Mouse (Mus musculus) heart, embryonic 11.5 days (tissue): Measurements from ENCODE around the gene Lins1. TPM values are rescaled to one million over a fixed set of nuclear protein-coding genes. Genes with fewer than 3 reads are reported as not detected.

Experiments used
- ATAC-seq: fragments of 200-750 bp; cut with Nextera tagmentation; replicated peaks from 2 replicates; pipeline ENCODE4 v1.8.0; 2017; ENCODE audit warnings: moderate library complexity; ENCODE audit not compliant: insufficient number of reproducible peaks, low FRiP score, low TSS enrichment
- H3K27ac ChIP-seq: fragments of 300-500 bp; sonication (generic); 2 replicates; pipeline ENCODE4 v1.5.1; 2014; ENCODE audit warnings: mild to moderate bottlenecking, low read depth, low read length
- H3K27me3 ChIP-seq: fragments of 300-500 bp; sonication (generic); 2 replicates; pipeline ENCODE4 v1.6.1; 2014; ENCODE audit warnings: mild to moderate bottlenecking, low read length, mixed read lengths; ENCODE audit not compliant: control insufficient read depth, insufficient read depth
- H3K36me3 ChIP-seq: fragments of 300-500 bp; sonication (generic); 2 replicates; pipeline ENCODE4 v1.6.1; 2014; ENCODE audit warnings: mild to moderate bottlenecking, low read length, moderate library complexity, mixed read lengths; ENCODE audit not compliant: control insufficient read depth, insufficient read depth
- H3K4me1 ChIP-seq: fragments of 300-500 bp; sonication (generic); 2 replicates; pipeline ENCODE4 v1.6.1; 2014; ENCODE audit warnings: low read length; ENCODE audit not compliant: control insufficient read depth, insufficient read depth
- H3K4me2 ChIP-seq: fragments of 300-500 bp; sonication (generic); 2 replicates; pipeline ENCODE4 v1.6.1; 2014; ENCODE audit warnings: mild to moderate bottlenecking, moderate library complexity
- H3K4me3 ChIP-seq: fragments of 300-500 bp; sonication (generic); 2 replicates; pipeline ENCODE4 v1.5.1; 2014; ENCODE audit warnings: low read depth, low read length
- H3K9ac ChIP-seq: fragments of 300-500 bp; sonication (generic); 2 replicates; pipeline ENCODE4 v1.6.1; 2014; ENCODE audit warnings: mild to moderate bottlenecking, low read depth, low read length, moderate library complexity
- H3K9me3 ChIP-seq: fragments of 300-500 bp; sonication (generic); replicated peaks from 2 replicates; pipeline ENCODE4 v1.6.1; 2016; ENCODE audit warnings: low read length; ENCODE audit not compliant: control insufficient read depth
- WGBS: fragments of 180-500 bp; shearing (Covaris S2); extraction: QIAGEN DNeasy Blood & Tissue Kit; methylation state at CpG from one replicate; pipeline ENCODE4 v1.1.7; 2014; ENCODE audit not compliant: insufficient replicate concordance; 5-methylcytosine and 5-hydroxymethylcytosine counted together
- polyA plus RNA-seq: library from polyadenylated mRNA; unstranded; fragments of >200 nt; fragmentation: Nextera tagmentation; extraction: Ambion mirVana; gene quantifications from 2 replicates; pipeline ENCODE4 v1.2.1, GENCODE M21; 2014

Gene Lins1
- polyA plus RNA-seq, 1 experiment from 2014 or later, result 10.8 TPM

GRCm38 (mm10) chr7:66661572-66661971, 28.1 kb upstream of the Lins1 start:
- no peak for ATAC-seq
- WGBS, result 10% methylated on average over 8 of the region's 8 CpGs

DNA sequence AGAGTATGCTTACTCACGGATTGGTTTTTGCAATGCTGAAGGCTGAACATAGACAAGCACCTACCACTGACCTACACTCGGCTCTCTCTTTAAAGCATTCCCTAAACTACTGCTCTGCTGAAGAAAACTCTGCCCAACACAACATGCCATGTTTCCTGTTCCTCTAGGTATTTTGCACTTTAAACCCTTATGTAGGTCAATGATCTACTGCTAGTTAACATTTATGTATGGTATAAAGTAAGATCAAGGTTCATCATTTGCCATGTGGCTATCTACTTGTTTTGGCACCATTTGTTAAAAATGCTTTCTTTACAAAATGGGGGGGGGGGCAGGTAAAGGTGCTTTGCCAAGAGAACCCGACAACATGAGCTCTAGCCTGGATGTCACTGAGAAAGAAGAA, 26.1 kb upstream of the Lins1 start:
- Histone ChIP-seq H3K27ac (no peak overlapping the region), H3K9ac (no peak overlapping the region), H3K4me2 (no peak overlapping the region), H3K36me3 (peaks cover 4% of the 10 kb centered on the region; the same call in 1 of the 2 replicates), H3K4me3 (no peak overlapping the region), H3K9me3 (no peaks in the 10 kb centered on the region), H3K4me1 (no peaks in the 10 kb centered on the region), H3K27me3 (no peaks in the 10 kb centered on the region)
- WGBS, result 77% methylated on average over 3 of the region's 3 CpGs
- no peak for ATAC-seq

More at GRCm38 (mm10) chr7:66661572-66661971, 28.1 kb upstream of the Lins1 start:
- H3K4me3 ChIP-seq, result peak overlapping the region; percentile 32
- H3K27me3 ChIP-seq, result no peaks in the 10 kb centered on the region
- H3K9ac ChIP-seq, result no peak overlapping the region
- peak overlapping the region; percentile 53 for H3K4me2 ChIP-seq
- H3K9me3 ChIP-seq, result no peaks in the 10 kb centered on the region
- no peaks in the 10 kb centered on the region for H3K4me1 ChIP-seq
- peaks cover 7% of the 10 kb centered on the region; the same call in 1 of the 2 replicates for H3K36me3 ChIP-seq
- no peak overlapping the region for H3K27ac ChIP-seq

- Histone ChIP-seq H3K27ac (no peak overlapping the region), H3K36me3 (peaks cover 13% of the 10 kb centered on the region)
Observed at GRCm38 (mm10) chr7:66667064-66667463, 22.6 kb upstream of the Lins1 start.

GRCm38 (mm10) chr7:66675800-66676199, 13.9 kb upstream of the Lins1 start:
- WGBS, result 86% methylated on average over 2 of the region's 2 CpGs
- no peaks in the 10 kb centered on the region for H3K27me3 ChIP-seq
- H3K9me3 ChIP-seq, result no peaks in the 10 kb centered on the region
- H3K27ac ChIP-seq, result no peak overlapping the region
- ATAC-seq, result no peak
- H3K4me3 ChIP-seq, result no peak overlapping the region
- peaks cover 4% of the 10 kb centered on the region; the same call in 1 of the 2 replicates for H3K4me1 ChIP-seq
- H3K36me3 ChIP-seq, result peaks cover 49% of the 10 kb centered on the region
- no peak overlapping the region for H3K4me2 ChIP-seq
- H3K9ac ChIP-seq, result no peak overlapping the region

More at GRCm38 (mm10) chr7:66667064-66667463, 22.6 kb upstream of the Lins1 start:
- no peak overlapping the region for H3K4me3 ChIP-seq
- no peaks in the 10 kb centered on the region for H3K4me1 ChIP-seq
- H3K4me2 ChIP-seq, result no peak overlapping the region
- no peak for ATAC-seq
- no peaks in the 10 kb centered on the region for H3K27me3 ChIP-seq
- H3K9ac ChIP-seq, result no peak overlapping the region
- H3K9me3 ChIP-seq, result no peaks in the 10 kb centered on the region

- Histone ChIP-seq H3K9me3 (no peaks in the 10 kb centered on the region), H3K27ac (no peak overlapping the region), H3K9ac (no peak overlapping the region), H3K4me3 (no peak overlapping the region), H3K4me2 (no peak overlapping the region), H3K27me3 (no peaks in the 10 kb centered on the region), H3K36me3 (peaks cover 15% of the 10 kb centered on the region), H3K4me1 (no peaks in the 10 kb centered on the region)
- 90% methylated on average over 5 of the region's 5 CpGs for WGBS
- ATAC-seq, result no peak
Observed at GRCm38 (mm10) chr7:66682119-66682863, 7.4 kb upstream of the Lins1 start.

- H3K27me3 ChIP-seq, result no peaks in the 10 kb centered on the region
- H3K9ac ChIP-seq, result peak overlapping the region; percentile 89
- peak overlapping the region; percentile 90 for H3K4me3 ChIP-seq
- H3K27ac ChIP-seq, result peak overlapping the region; percentile 10; the same call in 1 of the 2 replicates
- H3K9me3 ChIP-seq, result no peaks in the 10 kb centered on the region
- no peaks in the 10 kb centered on the region for H3K36me3 ChIP-seq
- no peak for ATAC-seq
- WGBS, result under 1% methylated on average over 5 of the region's 5 CpGs
- H3K4me1 ChIP-seq, result peaks cover 10% of the 10 kb centered on the region; the same call in 1 of the 2 replicates
- peak overlapping the region; percentile 95 for H3K4me2 ChIP-seq
Observed at GRCm38 (mm10) chr7:66688721-66689120, 968 bp upstream of the Lins1 start.

- Histone ChIP-seq H3K4me1 (peaks cover 10% of the 10 kb centered on the region; the same call in 1 of the 2 replicates), H3K36me3 (no peaks in the 10 kb centered on the region), H3K4me2 (peak within 1 kb of the TSS; percentile 95), H3K27ac (peak within 1 kb of the TSS; percentile 83), H3K27me3 (no peaks in the 10 kb centered on the region), H3K9ac (peak within 1 kb of the TSS; percentile 89), H3K9me3 (no peaks in the 10 kb centered on the region), H3K4me3 (peak within 1 kb of the TSS; percentile 90)
- WGBS, result 0% methylated on average over 17 of the region's 18 CpGs
- ATAC-seq, result no peak
Observed at GRCm38 (mm10) chr7:66689294-66689619, 432 bp upstream of the Lins1 start, which contains the start of gene Asb7. TSS of gene Asb7 (minus strand) at chr7:66689596.

GRCm38 (mm10) chr7:66694467-66694866, 4.8 kb downstream of the Lins1 start:
- Histone ChIP-seq H3K4me2 (no peak overlapping the region), H3K4me1 (0 out of 2 replicates have a peak, but pooled peaks cover 10% of the 10 kb centered on the region), H3K36me3 (no peaks in the 10 kb centered on the region; the same call in 1 of the 2 replicates), H3K9me3 (no peaks in the 10 kb centered on the region), H3K27me3 (no peaks in the 10 kb centered on the region), H3K27ac (no peak overlapping the region), H3K4me3 (no peak overlapping the region), H3K9ac (0 out of 2 replicates have a peak overlapping the region, but pooled peaks have one; percentile 28)
- 38% methylated on average over 7 of the region's 7 CpGs for WGBS
- no peak for ATAC-seq

- H3K4me3 ChIP-seq, result no peak overlapping the region
- no peak overlapping the region for H3K27ac ChIP-seq
- H3K4me1 ChIP-seq, result no peaks in the 10 kb centered on the region
- ATAC-seq, result no peak
- H3K4me2 ChIP-seq, result no peak overlapping the region
- no peaks in the 10 kb centered on the region for H3K27me3 ChIP-seq
- H3K36me3 ChIP-seq, result no peaks in the 10 kb centered on the region
- no peak overlapping the region for H3K9ac ChIP-seq
- no peaks in the 10 kb centered on the region for H3K9me3 ChIP-seq
- 83% methylated on average over 7 of the region's 7 CpGs for WGBS
Observed at GRCm38 (mm10) chr7:66702721-66703120, 13.0 kb downstream of the Lins1 start.
